Mouse (Mus musculus) cerebral cortex, adult 2 months (tissue): Measurements from ENCODE around the gene Tldc1.

Source experiments
- WGBS: fragments of 180-500 bp; shearing (Covaris S2); methylation state at CpG from one replicate; pipeline ENCODE4 v1.1.7; 2018; 5-methylcytosine and 5-hydroxymethylcytosine counted together

Gene Tldc1

GRCm38 (mm10) chr8:119723676-119724075 lies 54.5 kb downstream of the Tldc1 start:
- WGBS: 72% methylated on average over 4 of the region's 4 CpGs

GRCm38 (mm10) chr8:119722348-119722747 lies 55.9 kb downstream of the Tldc1 start:
- WGBS: 68% methylated on average over 6 of the region's 6 CpGs

- 31% methylated on average over 12 of the region's 12 CpGs for WGBS
These were observed 59.2 kb downstream of the Tldc1 start for GRCm38 (mm10) chr8:119719011-119719501.

- WGBS: 60% methylated on average over 9 of the region's 9 CpGs
These were observed 60.5 kb downstream of the Tldc1 start for GRCm38 (mm10) chr8:119717765-119718164.

GRCm38 (mm10) chr8:119715221-119715620 lies 63.0 kb downstream of the Tldc1 start:
- WGBS: 44% methylated on average over 12 of the region's 12 CpGs

- 92% methylated on average over 5 of the region's 5 CpGs for WGBS
These were observed 64.8 kb downstream of the Tldc1 start for GRCm38 (mm10) chr8:119713421-119713820.

GRCm38 (mm10) chr8:119712226-119712625 lies 66.0 kb downstream of the Tldc1 start:
- WGBS: 67% methylated on average over 6 of the region's 6 CpGs
